In genomic region chr1:106221371-106221770, GRCm38 (mm10) we compare ENCODE assay signal across 26 mouse cellular contexts.
"Had no signal": no experiment of that assay in that cellular context is flagged by ENCODE, and none has a peak within 500 bp of the region (broad histone marks: within the 10 kb centered on the region; RNA-seq: fewer than 3 reads in every experiment).

No protein-coding gene starts in this region.

- H3K9me3 ChIP-seq: heart, embryonic 10.5 days; hindbrain, embryonic 10.5 days; hindbrain, embryonic 12.5 days; intestine, embryonic 15.5 days; limb, embryonic 10.5 days; liver, embryonic 13.5 days; liver, embryonic 15.5 days had no signal

- H3K27me3 ChIP-seq: heart, embryonic 12.5 days; hindbrain, embryonic 12.5 days; intestine, embryonic 15.5 days; limb, embryonic 12.5 days; liver, embryonic 13.5 days; liver, embryonic 15.5 days had no signal

- H3K4me1 ChIP-seq: intestine, embryonic 15.5 days; liver, embryonic 13.5 days; liver, embryonic 15.5 days had no signal

- H3K36me3 ChIP-seq: heart, embryonic 10.5 days; hindbrain, embryonic 10.5 days; hindbrain, embryonic 12.5 days; intestine, embryonic 15.5 days; limb, embryonic 10.5 days; limb, embryonic 12.5 days; liver, embryonic 13.5 days; liver, embryonic 15.5 days had no signal

- ATAC-seq: hindbrain, embryonic 16.5 days; inflammation-experienced regulatory T-cells, adult 6 months; intestine, postnatal 0 days had no signal

- H3K9ac ChIP-seq: heart, embryonic 12.5 days; hindbrain, embryonic 12.5 days; hindbrain, embryonic 14.5 days; intestine, embryonic 15.5 days; limb, embryonic 12.5 days; liver, embryonic 13.5 days; liver, embryonic 15.5 days had no signal

- DNase-seq: gastrocnemius, postnatal 14 days; gastrocnemius, postnatal 36 days; heart, postnatal 14 days; heart, postnatal 4 days; kidney, adult 18-20 months; kidney, adult 8-10 months; kidney, postnatal 10 days; kidney, postnatal 25 days; kidney, postnatal 4 days; liver; liver, embryonic 13.5 days had no signal

- H3K27ac ChIP-seq: heart, embryonic 10.5 days; hindbrain, embryonic 10.5 days; hindbrain, embryonic 12.5 days; hindbrain, embryonic 14.5 days; intestine, embryonic 15.5 days; left cerebral cortex, adult 2 months; limb, embryonic 10.5 days; limb, embryonic 12.5 days; liver, embryonic 13.5 days; liver, embryonic 15.5 days had no signal

- H3K4me2 ChIP-seq: heart, embryonic 12.5 days; hindbrain, embryonic 12.5 days; hindbrain, embryonic 14.5 days; intestine, embryonic 15.5 days; limb, embryonic 12.5 days; liver, embryonic 11.5 days; liver, embryonic 13.5 days; liver, embryonic 15.5 days had no signal

- H3K4me3 ChIP-seq: heart, embryonic 10.5 days; heart, embryonic 12.5 days; hindbrain, embryonic 10.5 days; hindbrain, embryonic 12.5 days; intestine, embryonic 15.5 days; layer of hippocampus, adult 2 months; left cerebral cortex, adult 2 months; limb, embryonic 10.5 days; limb, embryonic 12.5 days; liver, embryonic 13.5 days; liver, embryonic 15.5 days had no signal
